Mouse (Mus musculus) C2C12 (cell line): ENCODE measurements at regions not wholly inside any gene's neighbourhood (a gene's known extent, or its start where the extent isn't known, plus 50 kb on each side); places are given as distances from the start of the nearest gene placed in this dataset.

Source experiments
- CEBPB ChIP-seq: IDR thresholded peaks from one replicate; pipeline ENCODE4 v1.6.1; 2011; ENCODE audit warnings: low read depth, mild to moderate bottlenecking, control low read depth, moderate library complexity
- CTCF ChIP-seq: IDR thresholded peaks from one replicate; pipeline ENCODE4 v1.5.1; 2011; ENCODE audit not compliant: control insufficient read depth, insufficient read depth, insufficient read length
- FOSL1 ChIP-seq: IDR thresholded peaks from one replicate; pipeline ENCODE4 v1.8.0; 2011; ENCODE audit warnings: mild to moderate bottlenecking, low read length; ENCODE audit not compliant: poor library complexity, insufficient read depth, severe bottlenecking
- MAX ChIP-seq: IDR thresholded peaks from one replicate; pipeline ENCODE4 v1.6.1; 2011; ENCODE audit warnings: mild to moderate bottlenecking, control low read depth
- MYOD1 ChIP-seq: IDR thresholded peaks from one replicate; pipeline ENCODE4 v1.6.1; 2011; ENCODE audit warnings: low read depth; ENCODE audit not compliant: control insufficient read depth, insufficient read length
- MYOG ChIP-seq: IDR thresholded peaks from one replicate; pipeline ENCODE4 v1.6.1; 2011; ENCODE audit not compliant: control insufficient read depth, insufficient read length; ENCODE audit errors: extremely low read depth
- USF1 ChIP-seq: IDR thresholded peaks from one replicate; pipeline ENCODE4 v1.6.1; 2011; ENCODE audit warnings: low read depth, mild to moderate bottlenecking, control low read depth, moderate library complexity

DNA sequence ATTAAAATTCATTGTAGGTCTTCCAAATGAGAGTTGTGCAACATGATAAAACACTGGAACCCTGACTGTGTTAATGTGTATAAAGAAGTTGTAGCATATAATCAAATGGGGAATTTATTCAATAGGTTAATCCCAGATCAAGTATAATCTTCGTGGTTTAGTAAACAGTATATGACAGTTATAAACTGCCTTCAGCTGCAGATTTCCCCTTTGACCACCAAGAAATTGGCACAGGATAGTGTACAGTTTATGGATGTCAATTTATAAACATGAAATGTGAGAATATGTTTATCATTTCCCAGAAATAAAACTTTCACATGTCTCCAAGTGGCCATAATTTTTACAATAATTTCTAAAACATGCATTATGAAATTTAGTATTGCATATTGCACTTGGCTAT lies 615.3 kb upstream of the Adamts5 start:
- TF ChIP-seq CTCF (no peak), MAX (no peak), FOSL1 (no peak), MYOD1 (no peak), CEBPB (no peak), MYOG (no peak), USF1 (no peak)
